Mouse (Mus musculus) G1E (cell line): ENCODE results near the gene Gab2.

ENCODE experiments used
- CTCF ChIP-seq: IDR thresholded peaks from 2 replicates; pipeline ENCODE4 v1.5.1; 2012; ENCODE audit warnings: low read depth, low read length, inconsistent platforms, mixed read lengths
- GATA1 ChIP-seq: IDR thresholded peaks from 2 replicates; pipeline ENCODE4 v1.6.1; 2012; ENCODE audit warnings: borderline replicate concordance, low read length, inconsistent platforms, mixed read lengths
- TAL1 ChIP-seq: conservative IDR thresholded peaks from 2 replicates; pipeline ENCODE4 v1.6.1; 2012; ENCODE audit warnings: low read depth, low read length, inconsistent platforms, mixed read lengths

DNA sequence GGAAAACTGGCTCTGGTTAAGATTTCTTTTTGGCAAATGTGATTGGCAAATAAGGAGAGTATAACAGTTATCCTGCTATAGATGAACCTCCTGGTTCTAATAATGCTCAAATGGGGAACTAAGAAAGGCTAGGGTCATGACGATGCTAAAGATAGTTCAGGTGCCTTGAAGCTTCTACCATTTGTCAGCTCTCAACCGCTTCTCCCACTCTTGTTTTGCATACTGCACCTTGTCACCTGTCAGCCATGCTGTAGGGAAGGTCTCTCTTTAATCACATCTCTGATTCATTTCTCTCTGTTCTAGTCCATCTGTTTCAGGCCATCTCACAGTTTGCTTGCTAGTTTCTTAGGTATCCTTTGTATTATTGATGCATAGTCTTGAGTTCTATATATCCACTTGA is 142.4 kb downstream of the Gab2 start:
- no peak for TF ChIP-seq CTCF
- no peak for TF ChIP-seq TAL1
- TF ChIP-seq GATA1: no peak
